Mouse (Mus musculus) heart, postnatal 36 days (tissue): ENCODE results near the gene BC049762. TPM values are rescaled to one million over a fixed set of nuclear protein-coding genes. Genes with fewer than 3 reads are reported as not detected.

Source experiments
- DNase-seq, 2 experiments: peaks; one replicate each; pipeline ENCODE4 v3.0.0; 2021 to 2022
- intact Hi-C: fragments of 180-260 bp; cut with DNase I; formaldehyde crosslinking; loops from one replicate; pipeline ENCODE4 v1.15.1; 2025
- total RNA-seq, 2 experiments: library from RNA; stranded (reverse); gene quantifications; 2 replicates each; pipeline ENCODE4 v1.2.3; 2021

Gene BC049762
- under 1 TPM in 1 of 2 experiments, not detected in 1; 0.47 TPM for total RNA-seq

DNA sequence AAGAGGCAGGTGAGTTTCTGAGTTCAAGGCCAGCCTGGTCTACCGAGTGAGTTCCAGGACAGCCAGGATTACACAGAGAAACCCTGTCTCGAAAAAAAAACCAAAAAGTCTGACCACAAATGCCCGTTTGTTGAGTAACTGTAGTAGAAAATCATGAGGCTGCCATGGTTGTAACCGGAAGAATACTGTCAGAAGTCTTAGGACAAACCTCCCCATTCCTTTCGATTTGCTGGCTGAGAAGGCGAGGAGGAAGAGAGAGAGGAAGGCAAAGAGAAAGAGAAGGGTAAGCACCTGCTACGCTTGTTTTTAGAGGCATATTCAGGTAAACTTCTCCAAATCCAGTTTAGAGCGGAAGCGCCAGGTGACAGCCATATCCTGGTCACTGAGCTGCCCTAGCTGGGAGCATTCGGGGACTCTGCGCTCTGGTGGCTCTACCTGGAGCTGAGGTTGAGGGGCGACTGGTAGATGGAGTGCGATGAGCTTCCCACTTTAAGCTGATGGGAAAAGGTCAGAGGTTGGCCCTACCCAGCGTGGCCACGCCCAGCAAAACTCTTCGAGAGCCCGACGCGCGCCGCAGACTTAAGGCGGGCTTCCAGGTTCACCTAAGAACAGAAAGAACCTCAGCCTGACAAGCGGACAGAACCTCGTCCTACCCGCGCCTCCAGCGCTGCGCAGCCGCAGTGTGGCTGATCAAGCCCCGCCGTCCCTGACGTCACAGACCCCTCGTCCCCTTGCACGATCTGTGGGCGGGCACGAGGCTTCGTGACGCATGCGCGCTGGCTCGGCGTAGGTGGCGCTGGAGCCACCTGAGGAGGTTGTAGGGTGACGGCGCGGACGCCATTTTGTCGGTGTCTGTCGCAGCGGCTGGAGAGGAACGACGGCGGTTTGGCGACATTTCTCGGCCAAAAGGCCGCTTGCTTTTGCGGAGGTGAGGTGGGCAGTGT is at the start of gene BC049762:
Gene BC049762 (minus strand): TSS at position 705 of the 944 bp plus-strand sequence.
- intact Hi-C loops, result loop anchor here (5.0 kb wide), 1 partner anchor 330 kb away; the partner anchor contains the start of gene Zfp354b
- peak; percentile 99 for DNase-seq

DNA sequence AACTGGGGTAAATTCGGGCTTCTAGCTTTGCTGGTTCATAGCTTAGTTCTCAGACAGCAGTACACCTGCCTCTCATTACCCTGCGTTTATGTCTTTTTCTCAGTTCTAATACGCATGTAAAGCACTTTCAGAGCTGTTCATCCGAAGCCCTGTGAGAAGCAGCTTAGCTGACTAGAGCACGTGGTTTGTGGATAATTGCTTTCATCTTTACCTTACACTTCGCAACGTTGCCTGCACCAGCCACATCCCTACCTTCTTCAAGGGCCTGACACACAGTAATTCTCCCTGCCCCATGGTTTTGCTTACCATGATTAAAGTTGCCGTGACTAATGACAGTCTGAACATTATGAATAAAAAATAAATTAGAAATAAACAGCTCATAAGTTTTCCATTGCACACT is 49.0 kb upstream of the BC049762 start:
- intact Hi-C loops, result no loop called here
- DNase-seq, result no peak

- intact Hi-C loops, result no loop called here
- DNase-seq, result no peak
Measured at GRCm38 (mm10) chr11:51308306-51308705, 45.5 kb upstream of the BC049762 start.

- intact Hi-C loops, result no loop called here
- no peak for DNase-seq
Measured at GRCm38 (mm10) chr11:51303981-51304553, 41.2 kb upstream of the BC049762 start.

- intact Hi-C loops, result no loop called here
- no peak for DNase-seq
Measured at GRCm38 (mm10) chr11:51302396-51302795, 39.5 kb upstream of the BC049762 start.

DNA sequence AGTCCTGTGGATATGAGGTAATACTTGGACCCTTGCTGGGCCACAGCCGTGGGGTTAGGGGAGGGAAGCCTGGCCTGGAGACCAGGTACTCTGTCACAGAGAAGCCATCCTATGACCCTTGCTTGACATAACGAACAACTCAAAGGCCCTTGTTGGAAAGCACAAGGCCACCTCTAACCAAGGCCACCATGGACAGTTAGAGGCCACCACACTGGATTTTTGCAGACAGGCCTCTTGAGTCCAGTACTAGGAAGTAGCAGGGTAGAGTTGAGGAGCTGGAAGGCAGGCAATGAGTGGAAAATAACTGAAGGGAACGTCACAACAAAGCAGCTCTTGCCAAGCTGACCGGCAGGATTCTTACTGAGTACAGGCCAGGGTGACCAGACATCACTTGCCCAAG is 35.8 kb upstream of the BC049762 start:
- intact Hi-C loops, result no loop called here
- no peak for DNase-seq

DNA sequence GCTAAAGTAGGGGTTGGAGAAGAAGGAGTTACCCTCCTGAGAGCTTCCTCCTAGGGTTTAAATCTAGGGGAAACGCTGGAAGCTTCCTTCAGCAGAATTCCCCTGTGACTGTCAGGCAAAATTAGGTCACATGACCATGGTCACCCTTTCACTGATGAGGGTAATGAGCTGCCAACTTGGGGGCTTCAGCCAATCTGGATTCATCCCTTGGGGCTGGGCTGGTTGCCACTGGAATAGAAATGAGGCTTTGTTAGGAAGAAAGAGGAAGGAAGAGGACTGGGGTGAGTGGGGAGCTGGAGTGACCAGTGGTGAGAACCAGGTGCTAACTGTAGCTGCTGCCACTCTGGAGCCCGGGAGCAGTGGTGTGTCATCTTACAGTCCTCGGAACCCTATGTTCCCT is 32.9 kb upstream of the BC049762 start:
- intact Hi-C loops, result no loop called here
- no peak for DNase-seq

DNA sequence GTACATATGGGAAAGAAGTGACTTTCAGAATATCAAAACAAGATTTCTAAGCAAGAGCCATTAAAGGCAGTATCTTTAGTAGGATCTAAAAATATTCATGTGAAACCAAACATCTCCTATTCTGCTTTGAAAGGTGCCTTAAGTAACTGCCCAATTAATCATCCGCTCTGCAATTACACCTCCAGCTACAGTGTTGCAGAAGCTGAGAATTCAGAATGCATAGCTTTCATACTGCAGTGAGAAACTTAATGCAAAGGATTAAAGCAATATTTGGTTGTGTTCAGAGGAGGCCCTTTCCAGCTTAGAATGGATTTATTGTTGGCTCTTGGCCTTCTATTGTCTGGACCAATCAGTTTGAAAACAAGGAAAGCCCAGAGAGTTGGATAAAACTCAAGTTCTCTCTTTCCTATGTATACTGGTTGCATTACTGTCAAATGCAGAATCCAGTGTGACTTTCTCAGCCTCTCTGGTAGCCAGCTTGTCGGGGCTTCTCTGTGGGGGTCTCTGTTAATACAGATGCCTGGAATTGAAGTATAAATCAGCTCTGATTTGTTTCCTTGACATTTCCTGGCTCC is 31.2 kb upstream of the BC049762 start:
- DNase-seq, result no peak
- intact Hi-C loops, result no loop called here

GRCm38 (mm10) chr11:51290066-51290955 is 27.5 kb upstream of the BC049762 start:
- intact Hi-C loops, result loop anchor here (1.0 kb wide), 1 partner anchor 157 kb away; no protein-coding TSS in a partner anchor

DNA sequence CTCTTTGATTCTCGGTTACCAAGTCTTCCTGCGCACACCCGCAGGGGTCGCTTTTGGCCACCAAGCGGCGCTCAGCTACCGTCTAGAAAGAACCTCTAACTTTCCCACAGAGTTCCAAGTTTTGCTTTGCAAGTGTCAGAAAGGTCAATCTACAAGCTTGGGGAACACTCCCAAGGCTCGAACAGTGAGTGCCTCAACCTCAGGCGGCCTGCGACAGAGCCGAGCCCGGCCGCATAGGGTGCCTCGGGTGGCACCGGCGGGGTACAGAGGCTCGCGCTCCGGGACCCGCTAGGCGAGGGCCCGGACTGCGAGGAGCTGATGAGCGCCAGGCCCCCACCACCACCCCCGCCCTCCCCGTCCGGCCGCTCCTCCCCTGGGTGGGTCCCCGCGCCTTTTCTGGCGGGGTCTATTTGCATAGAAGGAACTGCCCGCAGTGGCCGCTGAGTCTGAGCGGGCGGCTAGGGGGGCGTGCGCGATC is 26.8 kb upstream of the BC049762 start, which contains the start of gene Col23a1:
Gene Col23a1 (plus strand): TSS at position 357 of the 478 bp plus-strand sequence.
- intact Hi-C loops, result loop anchor here (1.0 kb wide), 2 partner anchors 158 to 245 kb away; no protein-coding TSS in a partner anchor
- DNase-seq, result peak; percentile 73 to 80

More at GRCm38 (mm10) chr11:51290066-51290955, 27.5 kb upstream of the BC049762 start:
- DNase-seq, result peak; percentile 24 to 41

DNA sequence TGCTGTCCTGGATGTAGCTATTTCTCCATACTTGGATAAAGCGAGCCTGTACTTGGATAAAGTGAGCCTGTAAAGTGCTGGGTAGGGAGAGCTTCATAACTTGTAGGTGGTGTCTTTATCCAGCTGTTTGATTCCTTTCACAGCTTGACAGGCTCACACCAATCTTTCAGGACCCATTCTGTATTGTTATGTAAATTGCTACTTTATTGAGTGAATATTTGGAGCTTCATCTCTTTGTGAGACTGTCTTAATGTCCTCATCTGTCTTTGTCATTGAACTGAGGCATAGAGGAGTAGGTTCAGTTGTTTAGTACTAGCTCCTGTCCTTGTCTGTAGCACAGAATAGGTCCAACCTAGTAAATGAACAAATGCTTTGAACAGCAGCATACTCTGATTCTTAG is 11.6 kb upstream of the BC049762 start:
- no peak for DNase-seq
- intact Hi-C loops, result no loop called here

GRCm38 (mm10) chr11:51265326-51265725 is 2.5 kb upstream of the BC049762 start:
- intact Hi-C loops, result no loop called here
- DNase-seq, result peak in 1 of 2 experiments; percentile 27

DNA sequence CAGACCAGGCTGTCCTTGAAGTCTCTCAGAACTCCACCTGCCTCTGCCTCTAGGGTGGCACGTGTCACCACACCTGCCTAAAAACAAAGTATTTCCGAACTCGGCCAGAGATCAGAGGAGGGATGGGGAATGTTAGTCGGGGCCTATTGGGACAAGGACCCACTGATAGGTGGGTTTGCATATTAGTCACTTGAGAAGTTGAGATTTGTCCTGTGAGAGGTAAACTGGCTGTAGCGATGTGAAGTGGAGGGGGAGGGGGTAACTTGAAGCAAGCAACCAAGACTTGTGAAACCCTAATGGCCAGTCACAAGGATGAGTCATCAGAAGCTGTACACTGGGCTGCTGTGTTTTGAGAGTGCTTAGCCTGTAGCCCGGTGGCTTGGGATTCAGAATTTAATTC is 1.5 kb upstream of the BC049762 start:
- intact Hi-C loops, result loop anchor here (5.0 kb wide), 1 partner anchor 332 kb away; the partner anchor contains the start of gene Zfp354b
- DNase-seq, result peak; percentile 12 to 22

- peak in 1 of 2 experiments; percentile 71 for DNase-seq
- intact Hi-C loops, result loop anchor here (5.0 kb wide), 1 partner anchor 331 kb away; the partner anchor contains the start of gene Zfp354b
Measured at GRCm38 (mm10) chr11:51263286-51263831, 513 bp upstream of the BC049762 start.

- DNase-seq, result no peak
- intact Hi-C loops, result loop anchor here (5.0 kb wide), 1 partner anchor 329 kb away; the partner anchor contains the start of gene Zfp354b
Measured at GRCm38 (mm10) chr11:51261680-51262219, 1.1 kb downstream of the BC049762 start, which contains the start of gene Clk4. Gene Clk4, plus strand, starts transcription at chr11:51261730.

GRCm38 (mm10) chr11:51257006-51257405 is 5.8 kb downstream of the BC049762 start:
- DNase-seq, result no peak
- intact Hi-C loops, result no loop called here

GRCm38 (mm10) chr11:51242897-51243296 is 19.9 kb downstream of the BC049762 start:
- no peak for DNase-seq

DNA sequence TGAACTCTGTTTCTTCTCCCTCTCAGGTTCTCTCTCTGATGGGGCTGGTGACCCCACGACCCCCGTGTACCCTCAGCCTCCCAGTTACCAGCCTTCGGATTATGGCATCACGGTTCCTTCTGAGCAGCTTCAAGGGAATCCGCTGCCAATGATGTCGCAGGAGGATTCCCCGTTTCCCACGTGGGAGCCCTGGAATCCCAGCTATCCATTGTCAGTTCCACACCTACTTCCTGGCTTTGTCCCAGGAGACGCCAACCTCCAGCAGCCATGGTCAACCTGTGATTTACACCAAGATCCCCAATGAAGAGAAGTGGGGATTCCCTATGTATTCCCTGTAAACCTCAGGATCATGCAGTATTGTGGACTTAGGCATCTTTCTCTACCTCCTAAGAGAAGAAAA is 28.2 kb downstream of the BC049762 start:
- intact Hi-C loops, result no loop called here
- DNase-seq, result no peak

More at GRCm38 (mm10) chr11:51242897-51243296, 19.9 kb downstream of the BC049762 start:
- intact Hi-C loops, result no loop called here

GRCm38 (mm10) chr11:51227104-51227503 is 35.7 kb downstream of the BC049762 start:
- no peak for DNase-seq
- intact Hi-C loops, result no loop called here
